Mouse (Mus musculus) lung, embryonic 14.5 days (tissue): ENCODE data around the gene Arl14ep. TPM values are rescaled to one million over a fixed set of nuclear protein-coding genes. Genes with fewer than 3 reads are reported as not detected.
A peak's percentile ranks its signal among the peaks of the same experiment; 100 is the strongest.

Source experiments
- ATAC-seq: fragments of 200-750 bp; cut with Nextera tagmentation; 2 replicates; pipeline ENCODE4 v1.8.0; 2017; ENCODE audit warnings: mild to moderate bottlenecking, moderate TSS enrichment, moderate library complexity; ENCODE audit not compliant: insufficient read depth
- DNase-seq: peaks from one replicate; pipeline ENCODE4 v3.0.0-alpha.2; 2015
- H3K27ac ChIP-seq: fragments of 300-500 bp; sonication (generic); 2 replicates; pipeline ENCODE4 v1.5.1; 2014; ENCODE audit warnings: low read depth, mild to moderate bottlenecking, moderate library complexity
- H3K27me3 ChIP-seq: fragments of 300-500 bp; sonication (generic); 2 replicates; pipeline ENCODE4 v1.6.1; 2014; ENCODE audit warnings: low read length, control low read depth; ENCODE audit not compliant: insufficient read depth
- H3K36me3 ChIP-seq: fragments of 300-500 bp; sonication (generic); 2 replicates; pipeline ENCODE4 v1.6.1; 2014; ENCODE audit warnings: control low read depth; ENCODE audit not compliant: insufficient read depth
- H3K4me1 ChIP-seq: fragments of 300-500 bp; sonication (generic); 2 replicates; pipeline ENCODE4 v1.6.1; 2014; ENCODE audit warnings: antibody characterized with exemption, control low read depth; ENCODE audit not compliant: insufficient read depth
- H3K4me2 ChIP-seq: fragments of 300-500 bp; sonication (generic); 2 replicates; pipeline ENCODE4 v1.6.1; 2014; ENCODE audit warnings: mild to moderate bottlenecking
- H3K4me3 ChIP-seq: fragments of 300-500 bp; sonication (generic); 2 replicates; pipeline ENCODE4 v1.5.1; 2014; ENCODE audit warnings: low read depth, low read length
- H3K9ac ChIP-seq: fragments of 300-500 bp; sonication (generic); 2 replicates; pipeline ENCODE4 v1.6.1; 2014
- H3K9me3 ChIP-seq: fragments of 300-500 bp; sonication (generic); 2 replicates; pipeline ENCODE4 v1.6.1; 2016; ENCODE audit warnings: low read depth, low read length, control low read depth
- CTCF ChIP-seq: IDR thresholded peaks from 2 replicates; pipeline ENCODE4 v1.5.1; 2016; ENCODE audit warnings: antibody characterized with exemption, low read depth
- WGBS: fragments of 180-500 bp; shearing (Covaris S2); extraction: QIAGEN DNeasy Blood & Tissue Kit; methylation state at CpG from one replicate; pipeline ENCODE4 v1.1.7; 2014; 5-methylcytosine and 5-hydroxymethylcytosine counted together
- polyA plus RNA-seq: library from polyadenylated mRNA; unstranded; fragments of >200 nt; fragmentation: Nextera tagmentation; extraction: Ambion mirVana; gene quantifications from 2 replicates; pipeline ENCODE4 v1.2.1, GENCODE M21; 2014

The Arl14ep gene
- polyA plus RNA-seq, 1 experiment from 2014 or later: 48.3 TPM

DNA sequence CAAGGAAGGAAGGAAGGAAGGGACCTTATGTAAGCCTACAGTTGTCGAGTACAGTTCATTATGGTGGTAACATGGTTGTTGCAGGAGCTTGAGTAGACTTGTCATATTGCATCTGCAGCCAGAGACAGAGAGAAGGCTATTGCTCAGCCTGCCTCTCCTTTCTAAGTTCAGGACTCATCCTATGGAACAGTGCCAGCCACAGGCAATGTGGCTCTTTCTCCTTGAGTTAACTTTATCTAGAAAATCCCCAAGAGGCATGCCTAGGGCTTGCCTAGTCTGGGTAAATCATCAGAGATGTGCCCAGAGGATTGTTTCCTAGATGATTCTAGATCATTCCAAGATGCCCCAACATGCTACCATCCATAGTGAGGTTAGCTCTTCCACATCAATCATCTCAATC, 17.0 kb upstream of the Arl14ep start:
- ATAC-seq: no peak
- H3K9ac ChIP-seq: no peak overlapping the region
- no peaks in the 10 kb centered on the region for H3K9me3 ChIP-seq
- no peak for TF ChIP-seq CTCF
- H3K36me3 ChIP-seq: no peaks in the 10 kb centered on the region
- H3K4me3 ChIP-seq: no peak overlapping the region
- no peak for DNase-seq
- 65% methylated on average over 1 of the region's 1 CpGs for WGBS
- no peaks in the 10 kb centered on the region for H3K27me3 ChIP-seq
- no peak overlapping the region for H3K27ac ChIP-seq
- H3K4me1 ChIP-seq: no peaks in the 10 kb centered on the region
- no peak overlapping the region for H3K4me2 ChIP-seq

DNA sequence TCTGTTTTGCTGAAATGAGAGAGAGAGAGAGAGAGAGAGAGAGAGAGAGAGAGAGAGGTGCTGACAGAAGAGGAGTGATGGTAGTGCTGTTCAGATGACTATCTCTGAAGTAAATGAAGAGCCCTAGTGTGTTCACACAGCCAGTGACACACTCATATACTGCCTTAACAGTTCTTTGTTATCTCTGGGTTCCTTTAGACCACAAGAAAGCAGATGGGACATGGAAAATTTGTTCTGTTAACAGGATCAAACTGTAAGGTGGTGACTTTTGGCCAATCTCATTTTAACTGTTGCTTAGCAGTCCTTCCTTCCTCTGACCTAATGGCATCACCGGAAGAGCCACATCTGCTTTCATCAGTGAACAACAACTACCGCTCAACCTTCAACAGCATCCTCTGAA, 10.7 kb upstream of the Arl14ep start:
- Histone ChIP-seq H3K27me3 (no peaks in the 10 kb centered on the region), H3K4me1 (no peaks in the 10 kb centered on the region), H3K4me3 (no peak overlapping the region), H3K36me3 (no peaks in the 10 kb centered on the region), H3K27ac (no peak overlapping the region), H3K9ac (no peak overlapping the region), H3K9me3 (no peaks in the 10 kb centered on the region), H3K4me2 (no peak overlapping the region)
- ATAC-seq (no peak), DNase-seq (no peak)
- TF ChIP-seq CTCF: no peak
- WGBS: 86% methylated on average over 2 of the region's 2 CpGs

- Histone ChIP-seq H3K36me3 (no peaks in the 10 kb centered on the region), H3K4me2 (no peak overlapping the region), H3K9ac (no peak overlapping the region), H3K4me3 (no peak overlapping the region), H3K4me1 (no peaks in the 10 kb centered on the region), H3K27ac (no peak overlapping the region), H3K9me3 (no peaks in the 10 kb centered on the region), H3K27me3 (no peaks in the 10 kb centered on the region)
- ATAC-seq (no peak), DNase-seq (peak; percentile 48)
- 37% methylated on average over 6 of the region's 6 CpGs for WGBS
- TF ChIP-seq CTCF: peak; percentile 56
These were observed 8.3 kb upstream of the Arl14ep start for GRCm38 (mm10) chr2:106982503-106982902.

- no peak overlapping the region for H3K9ac ChIP-seq
- no peaks in the 10 kb centered on the region for H3K36me3 ChIP-seq
- no peak overlapping the region for H3K4me2 ChIP-seq
- no peak for DNase-seq
- no peak overlapping the region for H3K4me3 ChIP-seq
- no peak for ATAC-seq
- no peak overlapping the region for H3K27ac ChIP-seq
- H3K9me3 ChIP-seq: no peaks in the 10 kb centered on the region
- 81% methylated on average over 3 of the region's 3 CpGs for WGBS
- no peak for TF ChIP-seq CTCF
- no peaks in the 10 kb centered on the region for H3K27me3 ChIP-seq
- 0 out of 2 replicates have a peak, but pooled peaks cover 6% of the 10 kb centered on the region for H3K4me1 ChIP-seq
These were observed 2.2 kb upstream of the Arl14ep start for GRCm38 (mm10) chr2:106976472-106976871.

DNA sequence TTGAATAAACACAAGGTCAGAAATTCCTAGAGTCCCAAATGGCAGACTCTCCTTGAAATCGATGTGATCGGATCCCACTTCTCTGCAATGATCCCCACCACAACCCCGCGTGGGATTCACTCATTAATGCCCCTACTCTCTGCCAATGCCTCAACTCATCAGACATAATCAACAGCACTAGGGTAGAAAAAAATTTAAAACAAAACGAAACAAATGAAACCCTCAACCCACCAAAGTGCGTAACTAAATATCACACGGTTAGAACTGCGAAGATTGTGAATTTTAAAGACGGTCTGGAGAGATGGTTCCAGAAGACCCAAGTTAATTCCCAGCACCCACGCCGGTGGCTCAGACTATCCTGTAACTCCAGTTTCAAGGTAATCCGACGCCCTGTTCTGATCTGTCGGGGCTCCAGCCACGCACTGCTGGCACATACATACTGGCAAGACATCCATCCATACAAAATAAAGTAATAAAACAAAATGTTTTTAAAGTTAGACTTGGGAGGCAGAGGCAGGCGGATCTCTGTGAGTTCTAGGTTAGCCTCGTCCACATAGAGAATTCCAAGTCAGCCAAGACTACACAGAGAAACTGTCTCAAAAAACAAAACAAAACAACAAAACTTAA, 779 bp downstream of the Arl14ep start:
- peak; percentile 27 for DNase-seq
- ATAC-seq: peak; percentile 16; the same call in 1 of the 2 replicates
- H3K27ac ChIP-seq: 0 out of 2 replicates have a peak overlapping the region, but pooled peaks have one; percentile 59
- TF ChIP-seq CTCF: no peak
- H3K4me2 ChIP-seq: peak overlapping the region; percentile 66
- no peaks in the 10 kb centered on the region for H3K9me3 ChIP-seq
- 0 out of 2 replicates have a peak, but pooled peaks cover 6% of the 10 kb centered on the region for H3K4me1 ChIP-seq
- peak overlapping the region; percentile 74 for H3K4me3 ChIP-seq
- 59% methylated on average over 17 of the region's 17 CpGs for WGBS
- no peaks in the 10 kb centered on the region for H3K27me3 ChIP-seq
- peak overlapping the region; percentile 92 for H3K9ac ChIP-seq
- peaks cover 6% of the 10 kb centered on the region; the same call in 1 of the 2 replicates for H3K36me3 ChIP-seq

GRCm38 (mm10) chr2:106972851-106973250, 1.4 kb downstream of the Arl14ep start:
- peak overlapping the region; percentile 66 for H3K4me2 ChIP-seq
- 0 out of 2 replicates have a peak overlapping the region, but pooled peaks have one; percentile 74 for H3K4me3 ChIP-seq
- TF ChIP-seq CTCF: no peak
- H3K36me3 ChIP-seq: peaks cover 12% of the 10 kb centered on the region
- H3K27me3 ChIP-seq: no peaks in the 10 kb centered on the region
- ATAC-seq (no peak), DNase-seq (no peak)
- H3K9me3 ChIP-seq: no peaks in the 10 kb centered on the region
- WGBS: 91% methylated on average over 6 of the region's 6 CpGs
- no peak overlapping the region for H3K9ac ChIP-seq
- 0 out of 2 replicates have a peak, but pooled peaks cover 6% of the 10 kb centered on the region for H3K4me1 ChIP-seq
- no peak overlapping the region for H3K27ac ChIP-seq

- Histone ChIP-seq H3K27ac (no peak overlapping the region), H3K9me3 (no peaks in the 10 kb centered on the region), H3K36me3 (peaks cover 29% of the 10 kb centered on the region), H3K4me2 (no peak overlapping the region), H3K27me3 (no peaks in the 10 kb centered on the region), H3K9ac (no peak overlapping the region), H3K4me1 (0 out of 2 replicates have a peak, but pooled peaks cover 6% of the 10 kb centered on the region), H3K4me3 (no peak overlapping the region)
- 95% methylated on average over 12 of the region's 12 CpGs for WGBS
- TF ChIP-seq CTCF: no peak
- DNase-seq: no peak
- no peak for ATAC-seq
These were observed 3.3 kb downstream of the Arl14ep start for GRCm38 (mm10) chr2:106970971-106971370.
